Mouse (Mus musculus): ENCODE measurements around the gene Sox5. TPM values are rescaled to one million over a fixed set of nuclear protein-coding genes. Genes with fewer than 3 reads are reported as not detected.

Sox5 gene
- polyA plus RNA-seq, 1 experiment from 2014 or later: 22.9 TPM

GRCm38 (mm10) chr6:143825086-143825485, 956.7 kb downstream of the Sox5 start:
- Histone ChIP-seq H3K27ac (ENCODE audit: low read length) (no peak overlapping the region), H3K4me2 (ENCODE audit: low read depth, low read length) (no peak overlapping the region), H3K4me1 (replicated peaks; ENCODE audit: control insufficient read depth, insufficient read depth, low read length) (no peaks in the 10 kb centered on the region), H3K36me3 (ENCODE audit: control insufficient read depth, insufficient read depth, low read length) (no peaks in the 10 kb centered on the region), H3K4me3 (ENCODE audit: low read length) (no peak overlapping the region), H3K9me3 (ENCODE audit: control insufficient read depth, low read length) (no peaks in the 10 kb centered on the region), H3K9ac (ENCODE audit: low read length) (no peak overlapping the region), H3K27me3 (ENCODE audit: control insufficient read depth, insufficient read depth, low read depth, low read length) (no peaks in the 10 kb centered on the region)
- no peak for ATAC-seq (ENCODE audit: low read depth)
- 78% methylated on average over 6 of the region's 6 CpGs for WGBS

DNA sequence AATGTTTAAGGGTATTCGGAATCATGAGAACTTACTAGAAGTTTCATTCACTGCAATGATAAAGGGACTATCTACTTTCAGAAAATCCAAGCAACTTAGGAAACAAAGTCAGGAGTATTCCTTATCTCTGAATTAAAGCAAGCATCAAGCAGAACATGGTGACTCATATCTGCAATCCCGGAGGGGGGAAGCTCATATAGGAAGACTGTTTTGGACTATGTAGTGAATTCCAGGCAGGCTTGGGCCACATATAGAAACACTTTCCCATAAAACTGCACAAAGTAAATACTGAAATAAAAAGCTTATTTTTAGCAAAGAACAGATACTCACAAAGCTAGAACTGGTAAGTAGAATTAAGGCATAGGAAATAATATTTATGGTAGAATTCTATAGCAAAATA, 993.3 kb downstream of the Sox5 start:
- H3K27ac ChIP-seq (ENCODE audit: low read length): no peak overlapping the region
- H3K4me1 ChIP-seq (replicated peaks; ENCODE audit: control insufficient read depth, insufficient read depth, low read length): no peaks in the 10 kb centered on the region
- no peak overlapping the region for H3K4me3 ChIP-seq (ENCODE audit: low read length)
- no peak overlapping the region for H3K4me2 ChIP-seq (ENCODE audit: low read depth, low read length)
- H3K9me3 ChIP-seq (ENCODE audit: control insufficient read depth, low read length): no peaks in the 10 kb centered on the region
- ATAC-seq (ENCODE audit: low read depth): no peak
- no peaks in the 10 kb centered on the region for H3K36me3 ChIP-seq (ENCODE audit: control insufficient read depth, insufficient read depth, low read length)
- H3K27me3 ChIP-seq (ENCODE audit: control insufficient read depth, insufficient read depth, low read depth, low read length): no peaks in the 10 kb centered on the region
- 94% methylated on average over 2 of the region's 2 CpGs for WGBS
- H3K9ac ChIP-seq (ENCODE audit: low read length): no peak overlapping the region

DNA sequence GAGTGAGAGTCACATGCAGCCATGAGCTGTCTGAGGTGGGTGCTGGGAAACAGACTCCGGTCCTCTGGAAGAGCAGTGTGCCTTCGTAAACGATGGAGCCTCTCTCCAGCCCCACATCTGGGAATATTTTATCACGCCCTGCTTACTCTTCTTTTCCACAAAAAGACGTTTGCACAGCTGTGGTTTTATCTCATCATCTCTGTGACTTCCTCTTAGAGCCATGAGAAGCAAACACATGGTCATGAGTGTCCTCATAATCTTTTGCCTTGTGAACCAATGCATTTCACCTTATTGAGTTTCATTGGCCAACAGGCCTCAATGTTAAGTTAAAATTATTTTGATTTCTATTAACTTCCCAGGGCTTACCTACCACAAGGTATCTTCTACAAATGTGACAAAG, 994.4 kb downstream of the Sox5 start:
- 68% methylated on average over 5 of the region's 5 CpGs for WGBS
- no peak for ATAC-seq (ENCODE audit: low read depth)
- H3K4me2 ChIP-seq (ENCODE audit: low read depth, low read length): no peak overlapping the region
- H3K4me3 ChIP-seq (ENCODE audit: low read length): no peak overlapping the region
- H3K36me3 ChIP-seq (ENCODE audit: control insufficient read depth, insufficient read depth, low read length): no peaks in the 10 kb centered on the region
- no peaks in the 10 kb centered on the region for H3K4me1 ChIP-seq (replicated peaks; ENCODE audit: control insufficient read depth, insufficient read depth, low read length)
- no peak overlapping the region for H3K27ac ChIP-seq (ENCODE audit: low read length)
- no peaks in the 10 kb centered on the region for H3K9me3 ChIP-seq (ENCODE audit: control insufficient read depth, low read length)
- H3K27me3 ChIP-seq (ENCODE audit: control insufficient read depth, insufficient read depth, low read depth, low read length): no peaks in the 10 kb centered on the region
- no peak overlapping the region for H3K9ac ChIP-seq (ENCODE audit: low read length)

DNA sequence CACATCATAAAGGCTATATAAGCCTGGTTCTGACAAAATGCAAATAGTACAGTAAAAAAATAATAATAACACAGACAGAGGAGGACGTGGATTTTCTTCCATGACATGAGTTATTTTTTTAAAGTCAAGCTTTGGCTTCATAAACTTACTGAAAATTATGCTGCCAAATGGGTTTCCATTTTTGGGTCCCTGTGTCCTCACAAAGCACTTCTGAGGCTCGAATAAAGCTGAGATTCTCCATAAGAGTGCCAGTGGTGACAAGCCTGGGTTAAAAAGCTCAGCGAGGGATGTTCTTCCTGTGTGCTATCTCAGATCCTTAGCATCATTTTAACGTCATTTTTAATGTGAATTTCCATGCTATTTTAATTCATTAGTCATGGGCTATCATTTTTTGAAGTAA, 996.1 kb downstream of the Sox5 start:
- no peak overlapping the region for H3K9ac ChIP-seq (ENCODE audit: low read length)
- no peak overlapping the region for H3K27ac ChIP-seq (ENCODE audit: low read length)
- no peaks in the 10 kb centered on the region for H3K27me3 ChIP-seq (ENCODE audit: control insufficient read depth, insufficient read depth, low read depth, low read length)
- WGBS: 45% methylated on average over 4 of the region's 4 CpGs
- no peak for ATAC-seq (ENCODE audit: low read depth)
- H3K36me3 ChIP-seq (ENCODE audit: control insufficient read depth, insufficient read depth, low read length): no peaks in the 10 kb centered on the region
- H3K9me3 ChIP-seq (ENCODE audit: control insufficient read depth, low read length): no peaks in the 10 kb centered on the region
- no peaks in the 10 kb centered on the region for H3K4me1 ChIP-seq (replicated peaks; ENCODE audit: control insufficient read depth, insufficient read depth, low read length)
- no peak overlapping the region for H3K4me2 ChIP-seq (ENCODE audit: low read depth, low read length)
- H3K4me3 ChIP-seq (ENCODE audit: low read length): no peak overlapping the region
